Mouse (Mus musculus) limb, embryonic 14.5 days (tissue): ENCODE results near the gene Tubb2b. TPM values are rescaled to one million over a fixed set of nuclear protein-coding genes. Genes with fewer than 3 reads are reported as not detected.

Source experiments
- ATAC-seq: fragments of 200-750 bp; cut with Nextera tagmentation; 2 replicates; pipeline ENCODE4 v1.8.0; 2017; ENCODE audit warnings: low read depth, moderate number of reproducible peaks, moderate TSS enrichment; ENCODE audit not compliant: low FRiP score
- DNase-seq: peaks from one replicate; pipeline ENCODE4 v3.0.0-alpha.2; 2015; ENCODE audit warnings: low spot score
- H3K27ac ChIP-seq: fragments of 300-500 bp; sonication (generic); replicated peaks from 2 replicates; pipeline ENCODE4 v1.5.1; 2014; ENCODE audit warnings: low read depth, mild to moderate bottlenecking, low read length, moderate library complexity, mixed read lengths
- H3K27me3 ChIP-seq: fragments of 300-500 bp; sonication (generic); 2 replicates; pipeline ENCODE4 v1.6.1; 2014; ENCODE audit warnings: low read length, mixed read lengths; ENCODE audit not compliant: control insufficient read depth, insufficient read depth
- H3K36me3 ChIP-seq: fragments of 300-500 bp; sonication (generic); 2 replicates; pipeline ENCODE4 v1.6.1; 2014; ENCODE audit warnings: mild to moderate bottlenecking, low read length, moderate library complexity, mixed read lengths; ENCODE audit not compliant: control insufficient read depth, insufficient read depth
- H3K4me1 ChIP-seq: fragments of 300-500 bp; sonication (generic); 2 replicates; pipeline ENCODE4 v1.6.1; 2014; ENCODE audit warnings: antibody characterized with exemption, low read length, mixed read lengths; ENCODE audit not compliant: control insufficient read depth, insufficient read depth
- H3K4me2 ChIP-seq: fragments of 300-500 bp; sonication (generic); replicated peaks from 2 replicates; pipeline ENCODE4 v1.6.1; 2014; ENCODE audit warnings: low read depth, mild to moderate bottlenecking, low read length, moderate library complexity; ENCODE audit not compliant: severe bottlenecking
- H3K4me3 ChIP-seq: fragments of 300-500 bp; sonication (generic); replicated peaks from 2 replicates; pipeline ENCODE4 v1.5.1; 2014; ENCODE audit warnings: low read length
- H3K9ac ChIP-seq: fragments of 300-500 bp; sonication (generic); 2 replicates; pipeline ENCODE4 v1.6.1; 2014; ENCODE audit warnings: mild to moderate bottlenecking, low read depth, low read length, moderate library complexity; ENCODE audit not compliant: severe bottlenecking
- H3K9me3 ChIP-seq: fragments of 300-500 bp; sonication (generic); 2 replicates; pipeline ENCODE4 v1.6.1; 2016; ENCODE audit warnings: low read length; ENCODE audit not compliant: control insufficient read depth
- POLR2A ChIP-seq: fragments of 200-500 bp; IDR thresholded peaks from 2 replicates; pipeline ENCODE4 v1.8.0; 2012; ENCODE audit warnings: inconsistent platforms, mild to moderate bottlenecking, moderate library complexity, borderline replicate concordance; ENCODE audit not compliant: insufficient read depth, insufficient read length; ENCODE audit errors: extremely low read depth
- WGBS: fragments of 180-500 bp; shearing (Covaris S2); extraction: QIAGEN DNeasy Blood & Tissue Kit; methylation state at CpG from one replicate; pipeline ENCODE4 v1.1.7; 2014; 5-methylcytosine and 5-hydroxymethylcytosine counted together
- polyA plus RNA-seq, 2 experiments: library from polyadenylated mRNA; depleted of rRNA in 1 of 2; stranded (reverse) in 1 of 2; unstranded in 1 of 2; fragments of >200 nt; fragmentation: Nextera tagmentation in 1 of 2; extraction: Ambion mirVana in 1 of 2; gene quantifications; 2 replicates each; pipeline versions ENCODE4 v1.2.1 to v1.2.3; 2012 to 2014

Gene Tubb2b
- polyA plus RNA-seq, 2 experiments = 28.5 to 376 TPM

DNA sequence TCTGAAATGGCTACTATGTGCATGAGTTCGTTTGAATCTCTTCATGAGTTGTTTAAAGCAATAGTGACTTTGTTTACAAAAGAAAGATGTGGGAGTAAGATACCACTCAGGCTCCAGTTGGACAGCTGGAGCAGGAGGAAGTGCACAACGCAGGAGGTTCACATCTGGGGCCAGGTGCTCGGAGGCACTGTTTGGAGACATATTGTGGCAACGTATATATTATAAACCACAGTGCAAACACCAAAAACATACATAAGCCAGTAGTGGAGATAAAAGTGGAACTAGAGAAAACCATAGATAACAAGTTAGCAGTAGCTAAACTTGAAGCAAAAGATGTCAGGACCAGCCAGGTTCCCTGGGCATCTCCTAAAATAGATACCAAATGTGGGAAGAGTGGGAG is 10.9 kb downstream of the Tubb2b start:
- DNase-seq = no peak
- Histone ChIP-seq H3K9ac (no peak overlapping the region), H3K9me3 (no peaks in the 10 kb centered on the region), H3K36me3 (peaks cover 3% of the 10 kb centered on the region; the same call in 1 of the 2 replicates), H3K4me1 (no peaks in the 10 kb centered on the region), H3K4me2 (no peak overlapping the region), H3K27me3 (no peaks in the 10 kb centered on the region), H3K27ac (no peak overlapping the region), H3K4me3 (no peak overlapping the region)
- WGBS = 69% methylated on average over 4 of the region's 4 CpGs
- no peak for TF ChIP-seq POLR2A
- ATAC-seq = no peak

DNA sequence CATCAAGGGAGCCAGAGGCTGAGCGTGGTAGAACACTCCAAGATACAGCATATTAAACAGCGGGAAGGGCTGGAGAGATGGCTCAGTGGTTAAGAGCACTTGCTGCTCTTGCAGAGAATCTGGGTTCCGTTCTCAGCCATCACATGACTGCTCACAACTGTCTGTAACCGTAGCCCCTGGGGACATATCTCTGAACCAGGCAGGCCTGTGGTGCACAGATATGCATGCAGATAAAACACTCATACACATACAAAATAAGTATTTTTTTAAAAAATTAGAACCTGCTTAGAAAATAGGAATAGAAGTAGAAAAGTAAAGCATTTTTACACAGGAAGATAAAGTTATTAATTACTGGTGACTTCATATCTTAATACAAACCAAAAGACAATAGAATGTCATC is 11.4 kb downstream of the Tubb2b start:
- no peaks in the 10 kb centered on the region for H3K9me3 ChIP-seq
- H3K27me3 ChIP-seq = no peaks in the 10 kb centered on the region
- no peak overlapping the region for H3K27ac ChIP-seq
- 82% methylated on average over 4 of the region's 4 CpGs for whole genome bisulfite sequencing
- no peak overlapping the region for H3K4me2 ChIP-seq
- DNase-seq (no peak), ATAC-seq (no peak)
- no peak overlapping the region for H3K9ac ChIP-seq
- H3K36me3 ChIP-seq = 0 out of 2 replicates have a peak, but pooled peaks cover under 1% of the 10 kb centered on the region
- H3K4me3 ChIP-seq = no peak overlapping the region
- no peak for TF ChIP-seq POLR2A
- H3K4me1 ChIP-seq = no peaks in the 10 kb centered on the region

DNA sequence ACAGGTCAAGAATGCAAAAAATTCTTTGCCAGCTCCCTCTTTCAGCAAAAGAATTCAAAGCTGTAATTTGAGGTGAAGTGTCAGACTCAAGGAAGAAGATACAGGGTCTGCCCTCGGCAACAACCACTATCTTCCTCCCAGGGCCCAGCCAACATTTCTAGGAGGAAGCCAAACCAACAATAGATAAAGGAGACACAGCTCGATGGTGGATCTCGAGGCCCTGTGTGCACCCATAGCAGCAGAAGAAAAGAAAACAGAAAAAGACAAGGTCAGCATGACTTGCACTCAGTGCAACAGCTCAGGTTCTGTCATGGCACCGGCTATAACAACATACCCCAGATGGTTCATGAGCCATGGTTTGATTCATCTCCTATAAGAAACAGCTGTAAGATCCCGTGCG is 13.8 kb downstream of the Tubb2b start:
- ATAC-seq (no peak), DNase-seq (no peak)
- Histone ChIP-seq H3K4me2 (no peak overlapping the region), H3K27ac (no peak overlapping the region), H3K9ac (no peak overlapping the region), H3K4me1 (no peaks in the 10 kb centered on the region), H3K27me3 (no peaks in the 10 kb centered on the region), H3K9me3 (no peaks in the 10 kb centered on the region), H3K36me3 (no peaks in the 10 kb centered on the region), H3K4me3 (no peak overlapping the region)
- no peak for TF ChIP-seq POLR2A
- 83% methylated on average over 6 of the region's 6 CpGs for WGBS

DNA sequence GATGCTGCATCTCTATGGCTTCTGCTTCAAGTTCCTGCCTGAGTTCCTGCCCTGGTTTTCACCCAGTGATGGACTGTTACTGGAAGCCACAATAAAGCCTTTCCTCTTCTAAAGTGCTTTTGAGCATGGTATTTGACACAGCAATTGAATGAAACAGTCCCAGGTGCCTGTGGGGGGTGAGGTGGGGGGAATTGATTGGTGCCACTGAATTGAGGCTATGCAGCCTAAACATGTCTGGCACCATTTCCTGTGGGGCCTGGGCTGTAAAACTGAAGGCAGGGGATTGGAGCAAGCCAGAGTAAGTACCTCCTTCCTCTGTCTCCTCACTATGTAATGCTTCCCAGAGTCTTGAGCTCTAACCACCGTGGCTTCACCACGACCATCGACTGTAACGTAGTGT is 15.6 kb downstream of the Tubb2b start:
- no peak for TF ChIP-seq POLR2A
- DNase-seq = no peak

DNA sequence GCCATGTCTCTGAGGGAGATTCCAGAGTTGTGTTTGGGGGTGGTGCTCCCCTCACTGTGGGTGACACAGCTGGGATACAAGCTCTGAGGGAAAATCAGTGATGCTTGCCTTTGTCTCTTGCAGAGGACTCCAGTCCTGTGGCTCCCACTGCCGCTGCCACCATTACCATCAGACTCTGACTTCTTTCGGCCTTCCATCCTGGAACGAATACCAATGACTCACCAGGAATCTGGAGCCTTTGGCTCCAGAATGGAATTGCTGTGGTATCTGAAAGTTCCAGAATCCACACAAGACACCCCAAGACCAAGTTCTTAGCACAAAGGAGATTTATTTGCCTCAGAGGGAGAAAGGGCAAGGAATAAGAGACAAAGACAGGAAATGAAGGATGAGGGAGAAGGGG is 17.2 kb downstream of the Tubb2b start:
- no peaks in the 10 kb centered on the region for H3K4me1 ChIP-seq
- no peaks in the 10 kb centered on the region for H3K27me3 ChIP-seq
- TF ChIP-seq POLR2A = no peak
- no peaks in the 10 kb centered on the region for H3K36me3 ChIP-seq
- no peak overlapping the region for H3K4me3 ChIP-seq
- 83% methylated on average over 3 of the region's 3 CpGs for WGBS
- no peaks in the 10 kb centered on the region for H3K9me3 ChIP-seq
- no peak overlapping the region for H3K27ac ChIP-seq
- ATAC-seq (no peak), DNase-seq (no peak)
- H3K4me2 ChIP-seq = no peak overlapping the region
- H3K9ac ChIP-seq = no peak overlapping the region

More for the DNA sequence above, 15.6 kb downstream of the Tubb2b start:
- Histone ChIP-seq H3K9ac (no peak overlapping the region), H3K27ac (no peak overlapping the region), H3K9me3 (no peaks in the 10 kb centered on the region), H3K4me2 (no peak overlapping the region), H3K27me3 (no peaks in the 10 kb centered on the region), H3K36me3 (no peaks in the 10 kb centered on the region), H3K4me3 (no peak overlapping the region), H3K4me1 (no peaks in the 10 kb centered on the region)
- 55% methylated on average over 4 of the region's 4 CpGs for WGBS
- ATAC-seq = no peak
